Mouse (Mus musculus) MEL (cell line): ENCODE measurements around the gene Mrto4. TPM values are rescaled to one million over a fixed set of nuclear protein-coding genes. Genes with fewer than 3 reads are reported as not detected.

Experiments
- DNase-seq: peaks from one replicate; pipeline ENCODE4 v3.0.0; 2011; ENCODE audit warnings: low read depth, low spot score
- H3K27ac ChIP-seq: 2 replicates; pipeline ENCODE4 v1.5.1; 2012; ENCODE audit warnings: low read depth, mild to moderate bottlenecking, control low read depth, low read length, moderate library complexity; ENCODE audit not compliant: control insufficient read depth
- H3K27me3 ChIP-seq, 2 experiments: fragments of 150-350 bp in 1 of 2; sonication (generic) in 1 of 2; 2 replicates each; pipeline ENCODE4 v1.6.1; 2012; ENCODE audit warnings: low read length in 2 of 2, mild to moderate bottlenecking in 2 of 2, improper control_type of control experiment in 1 of 2, moderate library complexity in 1 of 2; ENCODE audit not compliant: insufficient read depth in 2 of 2, control insufficient read depth in 1 of 2
- H3K36me3 ChIP-seq, 2 experiments: 2 replicates each; pipeline ENCODE4 v1.6.1; 2012 to 2014; ENCODE audit warnings: low read length in 2 of 2, improper control_type of control experiment in 1 of 2, inconsistent platforms in 1 of 2, mild to moderate bottlenecking in 1 of 2; ENCODE audit not compliant: insufficient read depth in 2 of 2, control insufficient read depth in 1 of 2
- H3K4me1 ChIP-seq, 2 experiments: fragments of 150-350 bp in 1 of 2; sonication (generic) in 1 of 2; 2 replicates each; pipeline ENCODE4 v1.6.1; 2012; ENCODE audit warnings: low read length in 2 of 2, improper control_type of control experiment in 1 of 2, mild to moderate bottlenecking in 1 of 2; ENCODE audit not compliant: insufficient read depth in 2 of 2, control insufficient read depth in 1 of 2
- H3K4me3 ChIP-seq, 2 experiments: fragments of 150-350 bp in 1 of 2; sonication (generic) in 1 of 2; 2 replicates each; pipeline ENCODE4 v1.5.1; 2012; ENCODE audit warnings: low read depth in 2 of 2, low read length in 2 of 2, mild to moderate bottlenecking in 2 of 2, moderate library complexity in 2 of 2, control low read depth in 1 of 2, improper control_type of control experiment in 1 of 2; ENCODE audit not compliant: control insufficient read depth in 1 of 2, insufficient read depth in 1 of 2
- H3K79me2 ChIP-seq: 2 replicates; pipeline ENCODE4 v1.6.1; 2012; ENCODE audit warnings: mild to moderate bottlenecking, low read length, moderate library complexity; ENCODE audit not compliant: control insufficient read depth, poor library complexity, insufficient read depth
- H3K9ac ChIP-seq: 2 replicates; pipeline ENCODE4 v1.6.1; 2012; ENCODE audit warnings: low read depth, mild to moderate bottlenecking, control low read depth, low read length, moderate library complexity; ENCODE audit not compliant: control insufficient read depth, poor library complexity, severe bottlenecking
- H3K9me3 ChIP-seq: fragments of 150-350 bp; sonication (generic); replicated peaks from 2 replicates; pipeline ENCODE4 v1.6.1; 2012; ENCODE audit warnings: mild to moderate bottlenecking, low read length, improper control_type of control experiment, moderate library complexity; ENCODE audit not compliant: insufficient read depth
- CHD2 ChIP-seq: IDR thresholded peaks from 2 replicates; pipeline ENCODE4 v1.6.1; 2011; ENCODE audit warnings: low read length, improper control_type of control experiment
- E2F4 ChIP-seq: IDR thresholded peaks from 2 replicates; pipeline ENCODE4 v1.6.1; 2011; ENCODE audit warnings: low read depth, low read length, improper control_type of control experiment, borderline replicate concordance
- ELF1 ChIP-seq: IDR thresholded peaks from 2 replicates; pipeline ENCODE4 v1.6.1; 2014; ENCODE audit warnings: low read depth, mild to moderate bottlenecking, inconsistent platforms, low read length, improper control_type of control experiment, moderate library complexity
- GATA1 ChIP-seq: IDR thresholded peaks from 2 replicates; pipeline ENCODE4 v1.6.1; 2011; ENCODE audit warnings: low read depth, low read length, improper control_type of control experiment
- HCFC1 ChIP-seq: IDR thresholded peaks from 2 replicates; pipeline ENCODE4 v1.6.1; 2012; ENCODE audit warnings: low read depth, mild to moderate bottlenecking, inconsistent platforms, low read length, improper control_type of control experiment, moderate library complexity
- JUND ChIP-seq: IDR thresholded peaks from 2 replicates; pipeline ENCODE4 v1.6.1; 2011; ENCODE audit warnings: low read depth, mild to moderate bottlenecking, improper control_type of control experiment, low read length
- KAT2A ChIP-seq: conservative IDR thresholded peaks from 2 replicates; pipeline ENCODE4 v1.6.1; 2012; ENCODE audit warnings: low read depth, low read length, improper control_type of control experiment, inconsistent platforms
- MAFK ChIP-seq: IDR thresholded peaks from 2 replicates; pipeline ENCODE4 v1.6.1; 2011; ENCODE audit warnings: low read depth, mild to moderate bottlenecking, low read length, improper control_type of control experiment, borderline replicate concordance
- MYB ChIP-seq: IDR thresholded peaks from 2 replicates; pipeline ENCODE4 v1.6.1; 2011; ENCODE audit warnings: mild to moderate bottlenecking, low read depth, low read length, improper control_type of control experiment
- MYC ChIP-seq: IDR thresholded peaks from 2 replicates; pipeline ENCODE4 v1.6.1; 2011; ENCODE audit warnings: low read depth, mild to moderate bottlenecking, low read length, improper control_type of control experiment, moderate library complexity
- NRF1 ChIP-seq: IDR thresholded peaks from 2 replicates; pipeline ENCODE4 v1.6.1; 2014; ENCODE audit warnings: low read depth, mild to moderate bottlenecking, inconsistent platforms, low read length, improper control_type of control experiment, moderate library complexity; ENCODE audit not compliant: poor library complexity, insufficient read depth, severe bottlenecking
- POLR2A ChIP-seq, 2 experiments: IDR thresholded peaks; 2 replicates each; pipeline ENCODE4 v1.6.1; 2011 to 2012; ENCODE audit warnings: low read length in 2 of 2, mild to moderate bottlenecking in 2 of 2, control low read depth in 1 of 2, improper control_type of control experiment in 1 of 2, low read depth in 1 of 2, moderate library complexity in 1 of 2; ENCODE audit not compliant: control insufficient read depth in 1 of 2, insufficient read depth in 1 of 2, poor library complexity in 1 of 2
- POLR2AphosphoS5 ChIP-seq: IDR thresholded peaks from 2 replicates; pipeline ENCODE4 v1.6.1; 2012; ENCODE audit warnings: low read depth, borderline replicate concordance, mild to moderate bottlenecking, inconsistent platforms, low read length, moderate library complexity, mixed read lengths
- RAD21 ChIP-seq: IDR thresholded peaks from 2 replicates; pipeline ENCODE4 v1.6.1; 2011; ENCODE audit warnings: mild to moderate bottlenecking, low read depth, low read length, improper control_type of control experiment
- TBP ChIP-seq: IDR thresholded peaks from 2 replicates; pipeline ENCODE4 v1.8.0; 2011; ENCODE audit warnings: low read depth, low read length, improper control_type of control experiment
- USF1 ChIP-seq: IDR thresholded peaks from 2 replicates; pipeline ENCODE4 v1.6.1; 2014; ENCODE audit warnings: low read depth, mild to moderate bottlenecking, inconsistent platforms, low read length, improper control_type of control experiment, moderate library complexity
- USF2 ChIP-seq, 2 experiments: IDR thresholded peaks; 2 replicates each; pipeline ENCODE4 v1.6.1; 2011 to 2012; ENCODE audit warnings: improper control_type of control experiment in 2 of 2, low read length in 2 of 2, borderline replicate concordance in 1 of 2, inconsistent platforms in 1 of 2, low read depth in 1 of 2, mild to moderate bottlenecking in 1 of 2; ENCODE audit not compliant: insufficient read depth in 1 of 2
- ZC3H11A ChIP-seq: IDR thresholded peaks from 2 replicates; pipeline ENCODE4 v1.6.1; 2012; ENCODE audit warnings: low read depth, mild to moderate bottlenecking, inconsistent platforms, low read length, improper control_type of control experiment
- ZKSCAN1 ChIP-seq: IDR thresholded peaks from 2 replicates; pipeline ENCODE4 v1.6.1; 2012; ENCODE audit warnings: low read depth, mild to moderate bottlenecking, inconsistent platforms, low read length, improper control_type of control experiment, moderate library complexity
- ZMIZ1 ChIP-seq: IDR thresholded peaks from 2 replicates; pipeline ENCODE4 v1.6.1; 2012; ENCODE audit warnings: low read depth, mild to moderate bottlenecking, inconsistent platforms, low read length, improper control_type of control experiment, moderate library complexity
- ZNF384 ChIP-seq: IDR thresholded peaks from 2 replicates; pipeline ENCODE4 v1.6.1; 2012; ENCODE audit warnings: low read depth, mild to moderate bottlenecking, inconsistent platforms, low read length, improper control_type of control experiment
- polyA plus RNA-seq, 2 experiments: library from polyadenylated mRNA; stranded (reverse) in 1 of 2; unstranded in 1 of 2; fragments of >175 nt in 1 of 2; fragments of >200 nt in 1 of 2; gene quantifications; 2 replicates each; pipeline versions ENCODE4 v1.2.1 to v1.2.4; 2012; ENCODE audit warnings: low replicate concordance in 2 of 2, low read depth in 1 of 2; ENCODE audit not compliant: insufficient read length in 2 of 2, insufficient read depth in 1 of 2, missing spikeins in 1 of 2
- total RNA-seq: library from RNA; depleted of rRNA; stranded (reverse); fragments of 300-350 nt; gene quantifications from 2 replicates; pipeline ENCODE4 v1.2.3, GENCODE M21; 2012

Mrto4 gene
- total and polyA plus RNA-seq, 3 experiments, result 253 to 353 TPM; not detected in 1

GRCm38 (mm10) chr4:139360761-139361548 is 8.6 kb upstream of the Mrto4 start:
- Histone ChIP-seq H3K79me2 (no peaks in the 10 kb centered on the region), H3K9me3 (no peaks in the 10 kb centered on the region), H3K4me3 (no peak overlapping the region), H3K27ac (no peak overlapping the region), H3K4me1 (no peaks in the 10 kb centered on the region), H3K36me3 (peaks cover 0 to 15% of the 10 kb centered on the region in 2 experiments; a peak in 2 of 4 replicates), H3K27me3 (no peaks in the 10 kb centered on the region), H3K9ac (no peak overlapping the region)
- TF ChIP-seq ZC3H11A, result no peak
- TF ChIP-seq JUND, result no peak
- TF ChIP-seq USF2 (IDR thresholded peaks at IDR 0.05; ENCODE audit: borderline replicate concordance in 1 of 2, insufficient read depth in 1 of 2, low read depth in 1 of 2, low read length in 2 of 2), result no peak
- TF ChIP-seq MYB, result no peak
- TF ChIP-seq HCFC1, result no peak
- TF ChIP-seq CHD2, result no peak
- no peak for TF ChIP-seq ELF1
- no peak for TF ChIP-seq NRF1
- TF ChIP-seq TBP, result no peak
- no peak for TF ChIP-seq MYC
- no peak for TF ChIP-seq MAFK
- no peak for TF ChIP-seq RAD21
- no peak for TF ChIP-seq ZKSCAN1
- no peak for TF ChIP-seq KAT2A
- no peak for TF ChIP-seq ZNF384
- TF ChIP-seq USF1, result no peak
- TF ChIP-seq E2F4, result no peak
- no peak for TF ChIP-seq GATA1
- TF ChIP-seq POLR2A (IDR thresholded peaks at IDR 0.05; ENCODE audit: control insufficient read depth in 1 of 2, insufficient read depth in 1 of 2, low read depth in 1 of 2, low read length in 2 of 2, poor library complexity in 1 of 2), result no peak
- DNase-seq, result no peak

GRCm38 (mm10) chr4:139357211-139357610 is 4.8 kb upstream of the Mrto4 start:
- H3K9me3 ChIP-seq, result no peaks in the 10 kb centered on the region
- no peaks in the 10 kb centered on the region for H3K27me3 ChIP-seq
- H3K79me2 ChIP-seq, result peaks cover 16% of the 10 kb centered on the region
- no peak overlapping the region for H3K4me3 ChIP-seq
- H3K27ac ChIP-seq, result no peak overlapping the region
- no peak for DNase-seq
- H3K4me1 ChIP-seq, result 0 out of 4 replicates have a peak, but pooled peaks cover 0 to 3% of the 10 kb centered on the region in 2 experiments
- peaks cover 3 to 7% of the 10 kb centered on the region in 2 experiments; a peak in 2 of 4 replicates for H3K36me3 ChIP-seq
- no peak overlapping the region for H3K9ac ChIP-seq
- TF ChIP-seq ZMIZ1 (no peak), POLR2AphosphoS5 (no peak)
- TF ChIP-seq, all 39 proteins: peak for 0
